Mouse (Mus musculus): ENCODE data around the gene Zbtb3.

- no peak for TF ChIP-seq MYOD1 (IDR thresholded peaks at IDR 0.05; ENCODE audit: control insufficient read depth, insufficient read length, low read depth)
- no peak for TF ChIP-seq MAX (IDR thresholded peaks at IDR 0.05)
- no peak for TF ChIP-seq CTCF (IDR thresholded peaks at IDR 0.05; ENCODE audit: control insufficient read depth, insufficient read depth, insufficient read length)
- TF ChIP-seq USF1 (IDR thresholded peaks at IDR 0.05; ENCODE audit: low read depth), result no peak
- no peak for TF ChIP-seq CEBPB (IDR thresholded peaks at IDR 0.05; ENCODE audit: low read depth)
- TF ChIP-seq FOSL1 (IDR thresholded peaks at IDR 0.05; ENCODE audit: insufficient read depth, low read length, poor library complexity, severe bottlenecking), result no peak
- TF ChIP-seq MYOG (IDR thresholded peaks at IDR 0.05; ENCODE audit: control insufficient read depth, extremely low read depth, insufficient read length), result no peak
These were observed 46.0 kb downstream of the Zbtb3 start for GRCm38 (mm10) chr19:8848356-8848755.
